Mouse (Mus musculus): ENCODE data around the gene Ccn2.

The Ccn2 gene

GRCm38 (mm10) chr10:24595250-24596002 is at the start of gene Ccn2:
TSS of gene Ccn2 (plus strand) at chr10:24595442.
- peak; percentile 24 for DNase-seq

- no peak for DNase-seq
These were observed 42.4 kb upstream of the Ccn2 start for GRCm38 (mm10) chr10:24552870-24553269.

- no peak for DNase-seq
These were observed 41.2 kb upstream of the Ccn2 start for GRCm38 (mm10) chr10:24554091-24554490.

DNA sequence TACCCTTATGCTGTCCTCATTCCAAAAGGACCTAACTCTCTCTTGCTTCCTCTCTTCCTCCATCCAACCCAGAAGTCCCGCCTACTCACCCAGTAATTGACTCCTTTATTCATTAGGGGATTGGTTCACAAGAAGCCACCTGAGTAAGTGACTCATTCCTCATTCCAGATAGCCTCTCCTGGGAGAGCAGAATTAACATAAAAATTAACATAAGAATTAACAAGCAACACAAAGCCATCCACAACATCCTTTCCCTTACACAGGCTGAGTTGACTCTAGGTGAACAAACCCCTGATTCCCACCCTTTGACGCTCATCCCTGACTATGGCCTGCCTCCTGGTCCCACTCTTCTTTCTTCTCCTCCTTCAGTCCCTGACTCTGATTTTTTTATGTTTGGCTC is 36.9 kb upstream of the Ccn2 start:
- DNase-seq: no peak

DNA sequence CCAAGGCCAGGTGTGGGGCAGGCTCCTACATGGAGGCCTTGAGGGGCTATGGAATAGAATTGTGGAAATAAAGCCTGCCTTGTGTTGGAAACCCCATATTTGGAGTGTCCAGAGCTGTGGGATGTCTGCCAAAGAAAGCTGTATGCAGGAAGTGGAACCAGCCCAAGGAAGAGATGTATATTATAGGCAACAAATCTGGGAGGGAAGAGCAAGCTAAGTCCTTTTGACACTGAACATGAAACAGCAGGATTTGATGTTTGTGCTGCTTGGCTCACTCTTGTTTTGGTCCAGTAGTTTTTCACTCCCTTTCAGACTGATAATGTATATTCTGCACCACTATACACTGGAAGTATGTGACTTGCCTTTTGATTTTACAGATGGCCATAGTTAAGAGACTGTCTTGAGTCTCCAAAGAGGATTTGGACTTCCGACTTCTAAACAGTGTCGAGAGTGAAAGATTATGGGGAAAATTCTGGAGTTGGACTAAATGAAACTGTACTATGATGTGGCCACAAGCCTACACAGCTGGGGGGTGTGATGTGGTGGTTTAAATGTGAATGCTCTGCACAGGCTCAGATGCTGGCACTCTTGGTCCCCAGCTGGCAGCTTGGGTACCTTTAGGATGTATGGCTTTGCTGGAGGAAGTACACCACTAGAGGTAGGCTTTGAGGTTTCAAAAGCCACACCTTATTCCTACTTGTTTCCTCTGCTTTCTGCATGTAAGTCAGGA is 25.4 kb upstream of the Ccn2 start:
- DNase-seq: no peak

GRCm38 (mm10) chr10:24572044-24572960 is 22.9 kb upstream of the Ccn2 start:
- no peak for DNase-seq

DNA sequence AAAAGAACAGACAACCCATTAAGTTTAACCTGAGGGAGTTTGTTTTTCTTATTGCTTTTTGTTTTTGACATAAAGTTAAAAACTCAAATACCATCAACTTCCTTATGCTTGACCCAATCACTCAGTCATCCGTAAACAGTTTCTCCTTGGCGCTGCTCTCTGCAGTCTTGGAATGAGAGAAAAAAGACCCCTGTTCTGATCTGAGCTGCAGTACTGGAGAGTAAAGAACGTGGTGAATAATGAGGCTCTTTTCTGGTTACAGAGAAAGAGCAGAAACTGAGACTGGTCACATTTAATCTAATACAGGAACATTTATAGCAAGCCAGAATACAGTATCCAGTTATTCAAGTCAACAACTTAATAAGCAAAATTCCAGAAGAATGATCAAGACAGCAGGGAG is 21.8 kb upstream of the Ccn2 start:
- no peak for DNase-seq

DNA sequence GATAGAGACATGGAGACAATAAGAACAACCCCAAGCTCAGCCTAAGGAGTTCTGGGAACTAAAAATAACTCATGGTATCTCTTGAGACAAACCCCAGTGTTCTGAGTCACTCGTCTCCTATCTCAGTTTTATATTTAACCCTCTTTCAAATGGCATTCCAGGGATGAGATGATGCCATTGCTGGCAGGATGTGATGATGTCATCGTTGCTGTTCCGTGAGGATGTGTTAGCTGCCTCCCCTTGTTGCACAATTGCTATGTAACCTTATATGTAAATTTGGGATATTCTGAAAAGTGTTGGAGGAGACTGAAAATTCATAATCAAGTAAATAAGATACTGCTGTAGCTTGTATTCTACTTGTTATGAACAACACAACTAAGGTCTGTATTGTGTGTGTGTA is 14.2 kb upstream of the Ccn2 start:
- no peak for DNase-seq

DNA sequence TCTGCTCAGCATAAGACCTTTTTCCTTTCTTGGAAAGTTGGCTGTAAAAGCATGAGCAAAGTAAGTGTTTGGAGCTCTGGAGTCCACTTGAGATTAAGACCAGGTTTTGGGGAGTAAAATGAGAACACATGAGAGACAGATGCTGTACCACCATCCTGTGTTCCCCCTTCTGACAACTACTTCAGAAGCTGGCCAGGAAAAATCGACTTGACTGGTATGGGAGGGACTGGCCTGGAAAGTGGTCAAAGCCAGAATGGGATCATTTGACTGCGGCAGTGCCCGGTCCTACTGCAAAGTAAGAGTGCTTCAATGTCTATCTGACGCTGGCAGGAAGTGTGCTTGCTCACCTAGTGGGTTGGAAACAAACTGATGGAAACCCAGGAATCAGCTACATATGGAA is 6.4 kb upstream of the Ccn2 start:
- DNase-seq: no peak

- no peak for DNase-seq
These were observed 6.0 kb upstream of the Ccn2 start for GRCm38 (mm10) chr10:24589238-24589637.

GRCm38 (mm10) chr10:24590546-24590945 is 4.7 kb upstream of the Ccn2 start:
- no peak for DNase-seq

- DNase-seq: peak; percentile 76
These were observed 4.1 kb upstream of the Ccn2 start for GRCm38 (mm10) chr10:24591136-24591535.

GRCm38 (mm10) chr10:24591741-24592140 is 3.5 kb upstream of the Ccn2 start:
- DNase-seq: no peak

DNA sequence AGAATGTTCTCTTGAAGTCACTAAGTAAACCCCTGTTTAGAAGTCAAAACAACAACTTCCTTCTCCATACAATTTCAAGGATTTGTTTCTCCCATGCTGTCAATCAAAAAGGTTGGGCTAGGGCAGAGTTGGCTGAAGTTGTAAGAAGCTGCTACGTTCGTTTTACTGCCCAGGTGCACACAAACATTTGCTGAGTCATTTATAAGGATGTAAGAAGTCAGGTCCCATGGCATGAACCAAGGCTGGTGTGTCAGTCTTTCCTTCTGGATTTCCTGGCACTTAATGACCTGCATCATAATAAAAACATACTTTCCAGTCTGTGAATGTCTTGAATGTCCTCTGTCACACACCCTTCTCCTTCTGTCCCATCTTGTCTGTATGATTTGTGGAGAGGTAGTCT is 2.9 kb upstream of the Ccn2 start:
- DNase-seq: no peak

GRCm38 (mm10) chr10:24592969-24593368 is 2.3 kb upstream of the Ccn2 start:
- no peak for DNase-seq

DNA sequence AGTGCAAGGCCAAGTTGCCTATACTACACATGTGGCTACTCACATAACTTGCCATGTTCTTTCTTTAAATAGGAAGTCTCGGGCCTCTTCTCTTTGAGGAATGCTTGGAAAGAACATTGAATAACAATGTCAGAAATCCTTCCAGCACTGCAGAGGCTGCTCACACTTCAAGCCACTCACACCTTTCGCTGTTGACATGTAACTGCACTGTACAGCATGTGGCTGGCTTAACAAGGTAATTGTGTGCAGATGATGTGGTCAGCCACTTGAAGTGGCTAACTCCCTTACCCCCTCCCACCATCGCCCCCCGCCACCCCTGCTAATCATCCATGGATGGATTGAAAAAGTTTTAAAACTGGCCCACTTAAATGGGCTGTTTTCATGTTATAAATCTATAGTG is 1.7 kb upstream of the Ccn2 start:
- DNase-seq: no peak

GRCm38 (mm10) chr10:24596003-24596868 is 994 bp downstream of the Ccn2 start:
- no peak for DNase-seq

DNA sequence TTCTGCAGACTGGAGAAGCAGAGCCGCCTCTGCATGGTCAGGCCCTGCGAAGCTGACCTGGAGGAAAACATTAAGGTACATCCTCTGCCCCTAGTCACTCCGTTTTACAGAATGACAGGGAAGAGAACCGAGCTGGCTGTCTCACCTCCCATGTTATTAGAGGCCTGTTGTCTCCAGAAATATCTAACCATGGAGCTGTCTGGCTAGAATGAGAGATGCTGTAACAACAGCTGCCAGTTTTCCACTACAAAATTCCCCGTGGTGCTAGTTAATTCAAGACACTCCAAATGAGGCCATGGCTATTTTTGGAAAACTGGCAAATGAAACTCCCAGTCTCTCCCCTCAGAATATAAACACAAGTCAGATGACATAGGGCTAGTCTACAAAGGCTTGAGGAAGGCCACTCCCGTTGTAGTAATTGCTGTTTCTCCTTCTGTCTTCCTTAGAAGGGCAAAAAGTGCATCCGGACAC is 1.7 kb downstream of the Ccn2 start:
- DNase-seq: no peak

DNA sequence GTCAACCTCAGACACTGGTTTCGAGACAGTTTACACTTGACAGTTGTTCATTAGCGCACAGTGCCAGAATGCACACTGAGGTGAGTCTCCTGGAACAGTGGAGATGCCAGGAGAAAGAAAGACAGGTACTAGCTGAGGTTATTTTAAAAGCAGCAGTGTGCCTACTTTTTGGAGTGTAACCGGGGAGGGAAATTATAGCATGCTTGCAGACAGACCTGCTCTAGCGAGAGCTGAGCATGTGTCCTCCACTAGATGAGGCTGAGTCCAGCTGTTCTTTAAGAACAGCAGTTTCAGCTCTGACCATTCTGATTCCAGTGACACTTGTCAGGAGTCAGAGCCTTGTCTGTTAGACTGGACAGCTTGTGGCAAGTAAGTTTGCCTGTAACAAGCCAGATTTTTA is 2.5 kb downstream of the Ccn2 start:
- DNase-seq: no peak

- DNase-seq: no peak
These were observed 3.5 kb downstream of the Ccn2 start for GRCm38 (mm10) chr10:24598693-24599092.

GRCm38 (mm10) chr10:24599802-24600201 is 4.6 kb downstream of the Ccn2 start:
- DNase-seq: no peak

- no peak for DNase-seq
These were observed 7.8 kb downstream of the Ccn2 start for GRCm38 (mm10) chr10:24603035-24603434.
